Mouse (Mus musculus): ENCODE measurements around the gene Orc5.

Orc5 gene

GRCm38 (mm10) chr5:22550033-22550551, at the start of gene Orc5:
Orc5 (minus strand) TSS chr5:22550429.
- peak; percentile 94 for DNase-seq (ENCODE audit: low read depth, low spot score)

GRCm38 (mm10) chr5:22596981-22597380, 46.8 kb upstream of the Orc5 start:
- DNase-seq (ENCODE audit: low read depth, low spot score): no peak

- DNase-seq (ENCODE audit: low read depth, low spot score): no peak
Observed at GRCm38 (mm10) chr5:22589370-22589966, 39.2 kb upstream of the Orc5 start.

DNA sequence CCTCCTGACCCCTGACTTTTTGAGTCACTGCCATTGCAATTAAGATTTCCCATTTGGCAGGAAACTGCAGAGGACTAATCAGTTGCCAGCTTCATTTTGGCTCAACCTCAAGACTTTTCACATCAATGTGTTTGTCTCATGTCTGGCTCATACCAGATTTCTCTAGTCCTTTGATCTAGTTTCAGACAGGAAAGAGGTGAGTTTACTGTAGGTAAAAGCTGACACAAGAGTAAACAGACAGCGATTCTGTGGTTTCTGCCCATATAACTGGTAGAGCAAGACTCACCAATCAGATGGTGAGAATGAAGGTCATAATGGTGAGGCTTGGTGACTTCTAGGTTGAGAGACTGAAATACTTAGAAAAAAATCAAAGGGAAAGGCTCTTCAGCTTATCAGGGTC, 37.3 kb upstream of the Orc5 start:
- DNase-seq (ENCODE audit: low read depth, low spot score): no peak

GRCm38 (mm10) chr5:22584556-22584955, 34.3 kb upstream of the Orc5 start:
- DNase-seq (ENCODE audit: low read depth, low spot score): peak; percentile 22

DNA sequence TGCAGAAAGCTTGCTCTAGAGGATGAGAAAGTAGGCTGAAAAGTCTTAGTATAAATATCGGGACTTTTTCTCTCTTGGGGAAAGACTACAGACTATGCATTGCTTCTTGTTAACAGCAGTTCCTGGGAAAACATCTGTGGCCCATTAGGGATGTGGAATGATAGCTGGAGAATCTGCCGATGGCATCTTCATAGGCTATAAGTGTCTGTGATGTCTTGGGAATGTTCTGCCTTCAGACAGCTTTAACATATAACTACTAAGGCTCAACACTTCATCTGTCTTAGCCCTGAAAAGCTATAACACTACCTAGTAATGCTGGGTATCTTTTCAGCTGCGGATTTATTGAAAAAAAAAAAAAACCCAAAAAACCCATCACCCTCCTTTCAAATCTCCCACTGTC, 27.8 kb upstream of the Orc5 start:
- DNase-seq (ENCODE audit: low read depth, low spot score): no peak

DNA sequence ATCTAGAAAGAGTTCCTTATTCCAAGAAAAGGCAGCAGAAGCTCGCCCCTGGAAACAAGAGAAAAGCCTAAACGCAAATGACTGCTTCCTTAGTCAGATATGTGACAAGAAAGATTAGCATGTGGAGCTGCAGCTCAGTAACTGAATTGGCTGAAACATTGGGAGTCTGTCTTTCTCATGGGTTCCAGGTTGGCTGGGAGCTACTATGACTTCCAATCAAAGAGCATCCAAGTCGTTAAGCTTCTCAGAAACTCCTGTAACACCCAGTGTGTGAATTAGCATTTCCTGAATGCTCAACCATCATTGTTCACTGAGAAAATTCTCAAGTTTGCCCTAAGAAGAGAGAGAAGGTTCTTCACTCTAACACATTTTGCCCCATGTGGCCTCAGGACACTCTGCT, 24.5 kb upstream of the Orc5 start:
- peak; percentile 54 for DNase-seq (ENCODE audit: low read depth, low spot score)

DNA sequence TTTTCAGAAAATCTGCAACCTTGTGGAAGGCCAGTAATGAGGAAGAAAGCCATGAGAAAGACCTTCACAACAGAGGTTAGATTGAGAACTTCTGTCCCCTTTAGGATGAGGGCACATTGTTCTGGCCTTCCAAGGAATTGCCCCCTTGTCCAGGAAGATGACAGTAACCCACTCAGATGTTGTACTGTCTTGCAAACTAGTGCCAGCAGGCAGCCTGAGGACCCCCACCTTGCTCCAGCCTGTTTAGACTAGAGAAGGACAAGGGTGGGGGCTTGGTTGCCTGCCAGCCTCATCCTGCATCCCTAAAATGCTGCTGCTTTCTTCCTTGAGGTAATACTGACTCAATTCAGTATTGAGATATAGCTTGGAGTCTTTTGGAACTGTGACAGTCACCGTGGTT, 23.9 kb upstream of the Orc5 start:
- peak; percentile 70 for DNase-seq (ENCODE audit: low read depth, low spot score)

DNA sequence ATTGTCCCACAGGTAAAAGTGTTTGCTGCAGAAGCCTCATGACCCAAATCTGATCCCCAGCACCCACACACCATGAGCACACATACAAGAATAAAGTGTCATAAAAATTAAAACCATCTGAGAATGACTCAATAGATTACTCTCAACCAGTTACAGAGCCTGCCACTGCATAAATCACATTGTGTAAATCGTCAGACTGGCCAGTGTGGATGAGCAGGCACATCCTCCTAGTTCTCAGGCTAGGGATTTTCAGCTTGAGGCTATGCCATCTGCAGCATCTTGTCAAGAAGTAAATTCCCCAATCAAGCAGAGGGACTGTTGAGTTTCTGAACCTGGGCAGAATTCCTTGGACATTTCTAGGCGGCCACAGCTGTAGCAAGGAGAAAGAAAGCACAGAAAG, 23.5 kb upstream of the Orc5 start:
- peak; percentile 8 for DNase-seq (ENCODE audit: low read depth, low spot score)

GRCm38 (mm10) chr5:22572881-22573280, 22.7 kb upstream of the Orc5 start:
- peak; percentile 87 for DNase-seq (ENCODE audit: low read depth, low spot score)

GRCm38 (mm10) chr5:22572456-22572855, 22.2 kb upstream of the Orc5 start:
- peak; percentile 37 for DNase-seq (ENCODE audit: low read depth, low spot score)

DNA sequence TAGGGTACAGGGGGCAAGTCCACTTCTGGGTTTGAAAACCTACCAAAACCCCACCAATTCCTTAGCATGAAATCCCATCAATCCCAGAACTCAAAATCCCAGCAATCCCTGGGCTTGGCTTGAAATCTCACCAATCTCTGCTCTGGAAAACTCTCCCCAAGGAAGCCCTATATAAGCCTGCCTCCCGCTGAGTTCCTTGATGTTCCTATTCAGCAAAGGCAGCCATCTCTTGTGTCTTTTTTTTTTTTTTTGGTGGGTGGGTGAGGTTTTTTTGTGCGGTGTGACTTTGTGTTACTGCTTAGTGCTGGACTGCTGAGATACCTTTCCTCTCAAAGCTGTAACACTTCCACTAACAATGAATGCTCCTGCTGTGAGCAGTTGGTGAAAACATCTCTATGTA, 15.5 kb upstream of the Orc5 start:
- DNase-seq (ENCODE audit: low read depth, low spot score): peak; percentile 98

DNA sequence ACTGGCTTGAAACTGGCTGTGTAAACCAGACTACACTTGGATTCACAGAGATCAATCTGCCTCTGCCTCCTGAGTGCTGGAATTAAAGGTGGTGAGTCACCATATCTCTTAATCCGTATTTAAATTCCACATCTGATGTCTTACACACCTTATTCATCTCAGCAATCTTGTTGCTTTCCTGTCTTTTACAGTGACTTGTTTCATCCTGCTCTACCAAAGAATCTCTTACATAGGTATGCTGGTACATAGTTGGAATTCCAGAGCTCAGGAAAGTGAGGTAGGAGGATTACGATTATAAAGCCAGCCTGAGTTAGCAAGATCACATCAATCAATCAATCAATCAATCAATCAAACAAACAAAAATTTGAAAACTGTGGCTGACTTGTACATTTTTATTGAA, 9.6 kb upstream of the Orc5 start:
- no peak for DNase-seq (ENCODE audit: low read depth, low spot score)

DNA sequence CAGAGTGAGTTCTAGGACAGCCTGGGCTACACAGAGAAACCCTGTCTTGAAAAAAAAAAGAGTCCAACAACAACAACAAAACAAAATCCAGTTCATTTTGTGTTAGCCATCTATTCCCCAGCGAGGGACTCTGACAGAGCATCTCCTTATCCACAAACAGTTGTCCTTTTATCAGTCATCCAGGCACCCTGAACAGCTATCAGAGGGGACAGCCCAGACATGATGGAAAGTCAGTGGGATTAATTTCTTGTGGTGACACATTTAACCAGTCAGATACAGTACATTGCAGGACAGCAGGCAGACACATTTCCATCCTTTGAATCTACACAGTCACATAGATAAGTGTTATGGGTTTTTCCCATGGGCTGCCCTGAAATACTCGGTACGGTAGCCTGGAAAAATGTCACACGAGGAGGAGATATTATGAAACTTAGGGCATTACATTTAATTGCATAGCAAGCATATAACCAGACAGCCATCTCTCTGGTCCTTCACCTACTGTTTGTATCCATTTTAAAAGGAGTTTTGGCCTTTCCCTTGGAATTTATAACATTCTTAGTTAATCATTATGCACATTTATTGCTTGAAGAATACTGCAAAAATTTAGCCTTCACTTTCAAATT, 7.4 kb upstream of the Orc5 start:
- DNase-seq (ENCODE audit: low read depth, low spot score): no peak

DNA sequence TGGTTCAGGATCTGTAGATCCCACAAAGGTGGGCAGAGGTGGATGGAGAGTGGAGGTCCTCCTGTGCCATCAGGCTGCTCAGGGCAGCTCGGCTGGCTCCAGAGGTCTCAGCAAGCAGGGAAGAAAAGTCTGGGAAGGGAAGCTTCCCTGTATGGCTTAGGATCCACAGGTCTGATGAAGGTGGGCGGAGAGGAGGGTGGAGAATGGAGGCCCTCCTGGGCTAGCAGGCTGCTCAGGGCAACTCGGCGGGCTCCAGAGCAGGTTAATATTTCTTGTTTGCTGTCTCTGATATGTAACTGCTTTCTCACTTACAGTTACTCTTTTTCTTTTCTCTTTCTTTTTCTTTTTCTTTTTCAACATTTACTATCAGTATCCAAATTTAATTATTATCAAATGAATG, 6.5 kb upstream of the Orc5 start:
- no peak for DNase-seq (ENCODE audit: low read depth, low spot score)

- DNase-seq (ENCODE audit: low read depth, low spot score): peak; percentile 55
Observed at GRCm38 (mm10) chr5:22552233-22552765, 2.1 kb upstream of the Orc5 start.

DNA sequence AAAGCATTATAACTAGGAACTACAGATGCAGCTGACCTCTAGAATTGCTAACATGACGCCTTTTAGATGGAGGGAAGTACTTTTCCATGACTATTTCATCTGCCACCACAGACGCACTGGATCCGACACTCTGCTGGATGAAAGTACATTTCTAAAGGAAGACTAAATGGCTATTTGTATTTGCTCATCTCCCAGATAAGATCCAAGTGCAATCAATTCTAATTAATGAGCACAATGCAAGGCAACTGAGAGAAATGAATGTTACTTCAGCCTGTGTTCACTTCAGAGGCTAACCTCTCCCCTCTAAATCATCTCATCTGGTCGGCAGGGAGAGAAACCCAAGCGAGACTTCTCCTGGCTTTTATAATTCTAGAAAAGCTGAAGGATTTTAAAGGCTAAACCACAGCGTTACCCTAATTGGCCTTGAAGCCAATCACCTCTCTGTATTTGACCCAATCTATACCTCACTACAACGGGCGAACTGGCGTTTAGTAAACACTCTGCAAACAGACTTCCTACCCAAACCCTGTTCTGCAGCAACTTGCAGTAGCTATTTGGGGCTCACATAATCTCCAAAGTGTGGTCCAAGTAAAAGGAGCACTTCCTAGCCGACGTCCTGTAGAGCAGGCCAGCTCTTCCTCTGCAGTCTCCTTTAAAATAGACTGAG, 730 bp downstream of the Orc5 start:
- no peak for DNase-seq (ENCODE audit: low read depth, low spot score)

- DNase-seq (ENCODE audit: low read depth, low spot score): no peak
Observed at GRCm38 (mm10) chr5:22548556-22549161, 1.6 kb downstream of the Orc5 start.

- no peak for DNase-seq (ENCODE audit: low read depth, low spot score)
Observed at GRCm38 (mm10) chr5:22546536-22546935, 3.7 kb downstream of the Orc5 start.

- DNase-seq (ENCODE audit: low read depth, low spot score): no peak
Observed at GRCm38 (mm10) chr5:22545305-22545704, 4.9 kb downstream of the Orc5 start.

- no peak for DNase-seq (ENCODE audit: low read depth, low spot score)
Observed at GRCm38 (mm10) chr5:22542676-22543075, 7.6 kb downstream of the Orc5 start.

DNA sequence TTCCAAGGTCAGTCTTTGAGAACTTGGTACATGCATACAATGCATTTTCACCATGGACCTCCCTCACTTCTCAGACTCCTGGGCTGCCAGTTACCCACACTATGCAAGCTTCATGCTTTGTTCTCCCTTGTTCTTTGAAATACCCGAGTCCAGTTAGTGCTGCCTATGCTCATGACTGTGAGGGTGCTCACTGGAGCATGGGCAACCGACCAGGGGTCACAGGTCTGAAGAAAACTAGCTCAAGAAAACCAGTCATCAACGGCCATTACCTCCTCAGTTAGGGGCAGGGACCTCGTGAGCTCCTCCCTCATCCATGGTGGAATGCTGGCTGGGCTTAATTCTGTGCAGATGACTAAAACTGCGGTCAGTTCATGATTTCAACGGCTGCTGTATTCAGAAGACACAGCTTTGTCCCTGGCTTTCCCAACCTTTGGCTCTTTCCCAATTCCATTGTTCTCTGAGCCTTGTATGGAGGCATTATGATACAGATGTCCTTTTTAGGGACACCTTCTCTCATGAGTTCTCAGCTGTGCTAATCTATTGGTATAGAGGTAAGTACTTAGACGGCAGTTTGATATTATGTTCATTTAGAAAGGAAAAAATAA, 11.1 kb downstream of the Orc5 start:
- no peak for DNase-seq (ENCODE audit: low read depth, low spot score)

Measured in ES-CJ7 (cell line).